ENCODE assay signal across 13 mouse cellular contexts in the genomic region with DNA sequence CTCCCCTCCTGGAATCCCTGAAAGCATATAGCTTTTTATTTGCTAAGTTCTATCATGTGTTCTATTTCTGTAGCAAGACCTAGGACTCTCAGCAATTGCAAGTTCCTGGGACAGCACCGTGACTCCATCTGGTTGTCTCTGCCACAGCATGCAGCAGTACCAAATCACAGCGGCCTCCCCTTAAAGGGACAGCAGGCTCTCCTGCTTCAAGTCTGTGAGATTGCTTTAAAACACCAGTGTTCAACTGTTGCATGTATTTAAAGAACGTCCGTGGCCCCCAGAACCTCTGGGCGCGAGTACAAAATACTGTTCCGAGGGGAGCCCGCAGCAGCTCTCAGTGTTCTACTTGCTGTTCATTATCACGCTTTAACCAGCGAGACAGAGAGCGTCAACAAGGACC.
A peak's percentile ranks its signal among the peaks of the same experiment; 100 is the strongest.
DNase-seq lines count a peak whose midpoint lies in the region; ATAC-seq and TF ChIP-seq lines count a peak whose summit lies in the region.
"Had no signal": no experiment of that assay in that cellular context is flagged by ENCODE, and none has a peak within 500 bp of the region (broad histone marks: within the 10 kb centered on the region; RNA-seq: fewer than 3 reads in every experiment).

No protein-coding gene starts in this region.

- no peak overlapping the region for H3K9ac ChIP-seq in forebrain, embryonic 13.5 days
- peak overlapping the region; percentile 14; the same call in 1 of the 2 replicates for H3K9ac ChIP-seq in heart, embryonic 16.5 days (ENCODE audit: low read length)
- no peak overlapping the region for H3K9ac ChIP-seq in CH12.LX (ENCODE audit: insufficient read depth, low read depth)
- no peak overlapping the region for H3K9ac ChIP-seq in forebrain, embryonic 14.5 days (ENCODE audit: low read length)
- H3K9ac ChIP-seq: limb, embryonic 15.5 days; lung, embryonic 15.5 days had no signal

- DNase-seq in forebrain, embryonic 10.5 days (ENCODE audit: extremely low spot score, low spot score): no peak
- DNase-seq in heart, adult 9 months (ENCODE audit: low spot score in 2 of 2): no peak
- DNase-seq in CH12.LX (ENCODE audit: extremely low read depth): peak; percentile 52
- DNase-seq in brain, embryonic 14.5 days (ENCODE audit: low read depth): peak; percentile 52
- no peak for DNase-seq in adrenal gland, adult (ENCODE audit: inconsistent age in 2 of 2, low spot score in 1 of 2)
- no peak for DNase-seq in forebrain, embryonic 14.5 days (ENCODE audit: low spot score)

- H3K27ac ChIP-seq in forebrain, embryonic 10.5 days: peak overlapping the region; percentile 68
- no peak overlapping the region for H3K27ac ChIP-seq in forebrain, embryonic 13.5 days
- peak overlapping the region; percentile 53 for H3K27ac ChIP-seq in heart, embryonic 16.5 days (ENCODE audit: low read length)
- H3K27ac ChIP-seq in CH12.LX (ENCODE audit: insufficient read depth, low read depth): no peak overlapping the region
- no peak overlapping the region for H3K27ac ChIP-seq in forebrain, embryonic 14.5 days (ENCODE audit: low read depth, low read length)
- H3K27ac ChIP-seq: limb, embryonic 15.5 days; lung, embryonic 15.5 days had no signal

- 82% methylated on average over 11 of the region's 11 CpGs for WGBS in forebrain, embryonic 10.5 days
- 64% methylated on average over 11 of the region's 11 CpGs for WGBS in forebrain, embryonic 13.5 days
- 45% methylated on average over 11 of the region's 11 CpGs for WGBS in heart, embryonic 16.5 days
- WGBS in forebrain, embryonic 14.5 days: 55% methylated on average over 11 of the region's 11 CpGs

- no peak for TF ChIP-seq CTCF in CH12.LX (conservative IDR thresholded peaks at IDR 0.05 in 1 of 2, IDR thresholded peaks at IDR 0.05 in 1 of 2; ENCODE audit: low read depth in 2 of 2, low read length in 2 of 2)
- no peak for TF ChIP-seq CTCF in brain, embryonic 14.5 days (IDR thresholded peaks at IDR 0.05; ENCODE audit: borderline replicate concordance, extremely low read depth, insufficient read depth, insufficient read length)

- H3K36me3 ChIP-seq in forebrain, embryonic 10.5 days (replicated peaks): no peaks in the 10 kb centered on the region
- H3K36me3 ChIP-seq in forebrain, embryonic 13.5 days (ENCODE audit: poor library complexity, severe bottlenecking): no peaks in the 10 kb centered on the region
- no peaks in the 10 kb centered on the region for H3K36me3 ChIP-seq in heart, embryonic 16.5 days (ENCODE audit: control insufficient read depth, insufficient read depth)
- H3K36me3 ChIP-seq in CH12.LX (replicated peaks in 1 of 2; ENCODE audit: control insufficient read depth in 1 of 2, insufficient read depth in 1 of 2, low read length in 1 of 2): no peaks in the 10 kb centered on the region
- H3K36me3 ChIP-seq in forebrain, embryonic 14.5 days (ENCODE audit: control insufficient read depth, insufficient read depth, low read length): no peaks in the 10 kb centered on the region
- H3K36me3 ChIP-seq: limb, embryonic 15.5 days; lung, embryonic 15.5 days had no signal

- dilution Hi-C loops in CH12.LX (cut with MboI; ENCODE audit: extremely low pct_ligation_motif_present, extremely low pct_unique_long_range_greater_than_20kb, low sequenced_read_pairs): no loop called here

- H3K79me2 ChIP-seq in CH12.LX (replicated peaks; ENCODE audit: control insufficient read depth, extremely low read depth, insufficient read depth, poor library complexity, severe bottlenecking): no peaks in the 10 kb centered on the region

- no peak for TF ChIP-seq POLR2A in CH12.LX (IDR thresholded peaks at IDR 0.05; ENCODE audit: low read depth, low read length)
- TF ChIP-seq POLR2A in brain, embryonic 14.5 days (IDR thresholded peaks at IDR 0.05; ENCODE audit: borderline replicate concordance, extremely low read depth, insufficient read depth, insufficient read length, poor library complexity, severe bottlenecking): no peak

- H3K4me3 ChIP-seq in forebrain, embryonic 10.5 days: no peak overlapping the region
- no peak overlapping the region for H3K4me3 ChIP-seq in forebrain, embryonic 13.5 days
- no peak overlapping the region for H3K4me3 ChIP-seq in heart, embryonic 16.5 days (ENCODE audit: low read length)
- H3K4me3 ChIP-seq in CH12.LX (replicated peaks in 1 of 3; ENCODE audit: low read depth in 2 of 3, low read length in 2 of 3, poor library complexity in 1 of 3): no peak overlapping the region
- H3K4me3 ChIP-seq in forebrain, embryonic 14.5 days (ENCODE audit: low read depth, low read length): no peak overlapping the region
- H3K4me3 ChIP-seq: limb, embryonic 15.5 days; lung, embryonic 15.5 days; myocyte had no signal

- ATAC-seq in forebrain, embryonic 13.5 days: no peak
- peak; percentile 52 for ATAC-seq in heart, embryonic 16.5 days (replicated peaks; ENCODE audit: extremely low read depth, insufficient read depth, low FRiP score)
- ATAC-seq in forebrain, embryonic 14.5 days: no peak
- ATAC-seq: activated CD4-positive, CD25-positive, alpha-beta regulatory T cell, adult 4 months had no signal

- peaks cover 30% of the 10 kb centered on the region for H3K4me1 ChIP-seq in forebrain, embryonic 10.5 days
- H3K4me1 ChIP-seq in forebrain, embryonic 13.5 days: peaks cover 8% of the 10 kb centered on the region; the same call in 1 of the 2 replicates
- H3K4me1 ChIP-seq in heart, embryonic 16.5 days (ENCODE audit: control insufficient read depth, insufficient read depth, low read length): peaks cover 9% of the 10 kb centered on the region
- peaks cover 0 to 28% of the 10 kb centered on the region in 2 experiments; a peak in 3 of 4 replicates for H3K4me1 ChIP-seq in CH12.LX (ENCODE audit: control insufficient read depth in 1 of 2, insufficient read depth in 2 of 2)
- peaks cover 5% of the 10 kb centered on the region for H3K4me1 ChIP-seq in forebrain, embryonic 14.5 days (ENCODE audit: control insufficient read depth, insufficient read depth, low read length)
- H3K4me1 ChIP-seq: lung, embryonic 15.5 days had no signal

- H3K27me3 ChIP-seq in forebrain, embryonic 10.5 days (ENCODE audit: poor library complexity, severe bottlenecking): no peaks in the 10 kb centered on the region
- no peaks in the 10 kb centered on the region for H3K27me3 ChIP-seq in forebrain, embryonic 13.5 days
- H3K27me3 ChIP-seq in heart, embryonic 16.5 days (ENCODE audit: control insufficient read depth, insufficient read depth, low read length): no peaks in the 10 kb centered on the region
- no peaks in the 10 kb centered on the region for H3K27me3 ChIP-seq in CH12.LX (replicated peaks)
- no peaks in the 10 kb centered on the region for H3K27me3 ChIP-seq in forebrain, embryonic 14.5 days (replicated peaks; ENCODE audit: control insufficient read depth, insufficient read depth, low read length)
- H3K27me3 ChIP-seq: limb, embryonic 15.5 days; lung, embryonic 15.5 days had no signal

- H3K9me3 ChIP-seq in forebrain, embryonic 10.5 days: peaks cover 6% of the 10 kb centered on the region; the same call in 1 of the 2 replicates
- no peaks in the 10 kb centered on the region for H3K9me3 ChIP-seq in forebrain, embryonic 13.5 days (replicated peaks)
- H3K9me3 ChIP-seq in heart, embryonic 16.5 days (replicated peaks; ENCODE audit: control insufficient read depth, low read length): no peaks in the 10 kb centered on the region
- no peaks in the 10 kb centered on the region for H3K9me3 ChIP-seq in CH12.LX (replicated peaks; ENCODE audit: low read length)
- no peaks in the 10 kb centered on the region for H3K9me3 ChIP-seq in forebrain, embryonic 14.5 days (replicated peaks; ENCODE audit: control insufficient read depth, low read length)
- H3K9me3 ChIP-seq: limb, embryonic 15.5 days; lung, embryonic 15.5 days had no signal

- in situ Hi-C loops in CH12.LX (cut with MboI; ENCODE audit: low pct_ligation_motif_present, low pct_unique_long_range_greater_than_20kb, low sequenced_read_pairs): no loop called here

- TF ChIP-seq EP300 in CH12.LX (IDR thresholded peaks at IDR 0.05; ENCODE audit: low read length): no peak

- no peak overlapping the region for H3K4me2 ChIP-seq in forebrain, embryonic 13.5 days
- H3K4me2 ChIP-seq in heart, embryonic 16.5 days (ENCODE audit: low read depth, low read length): peak overlapping the region; percentile 41; the same call in 1 of the 2 replicates
- H3K4me2 ChIP-seq in CH12.LX (ENCODE audit: insufficient read depth, low read depth, poor library complexity, severe bottlenecking): no peak overlapping the region
- H3K4me2 ChIP-seq in forebrain, embryonic 14.5 days (ENCODE audit: low read length): no peak overlapping the region
- H3K4me2 ChIP-seq: limb, embryonic 15.5 days; lung, embryonic 15.5 days; midbrain, embryonic 11.5 days had no signal

- no peak; the same call in none of the 2 replicates for TF ChIP-seq RAD21 in CH12.LX (IDR thresholded peaks at IDR 0.05; ENCODE audit: low read depth, low read length)

TF ChIP-seq in CH12.LX, 34 proteins besides CTCF, POLR2A, EP300 and RAD21:
- no peak for TF ChIP-seq MAX (IDR thresholded peaks at IDR 0.05; ENCODE audit: low read length)
- TF ChIP-seq CHD1 (IDR thresholded peaks at IDR 0.05; ENCODE audit: low read depth, low read length): no peak
- no peak for TF ChIP-seq ZKSCAN1 (IDR thresholded peaks at IDR 0.05; ENCODE audit: borderline replicate concordance, low read depth, low read length)
- TF ChIP-seq RCOR1 (conservative IDR thresholded peaks at IDR 0.05; ENCODE audit: low read depth, low read length): no peak
- peak; percentile 60; the same call in 1 of the 2 replicates for TF ChIP-seq MEF2A (IDR thresholded peaks at IDR 0.05; ENCODE audit: borderline replicate concordance, low read depth, low read length)
- TF ChIP-seq ELF1 (IDR thresholded peaks at IDR 0.05; ENCODE audit: low read depth, low read length): 0 out of 2 replicates have a peak, but pooled peaks have one; percentile 8
- TF ChIP-seq BHLHE40 (IDR thresholded peaks at IDR 0.05; ENCODE audit: low read depth, low read length): no peak
- TF ChIP-seq E2F4 (IDR thresholded peaks at IDR 0.05; ENCODE audit: insufficient replicate concordance, low read depth, low read length): no peak
- no peak for TF ChIP-seq MYC (IDR thresholded peaks at IDR 0.05; ENCODE audit: low read depth, low read length)
TF ChIP-seq in CH12.LX: peak in this region for 2.

Comparison
In these comparisons a context has a peak if more than half of its experiments do, and no peak if none do; other contexts are left out.
1. H3K27ac ChIP-seq: peak in forebrain, embryonic 10.5 days (single experiment) and heart, embryonic 16.5 days (single experiment); none in forebrain, embryonic 13.5 days (single experiment), CH12.LX (single experiment) and forebrain, embryonic 14.5 days (single experiment).
2. DNase-seq: peak in CH12.LX (single experiment) and brain, embryonic 14.5 days (single experiment); none in forebrain, embryonic 10.5 days (single experiment), heart, adult 9 months (0 of 2), adrenal gland, adult (0 of 2) and forebrain, embryonic 14.5 days (single experiment).